Mouse (Mus musculus) MEL (cell line): ENCODE measurements around the gene Prpf40a.

Experiments
- CHD2 ChIP-seq: IDR thresholded peaks from 2 replicates; pipeline ENCODE4 v1.6.1; 2011; ENCODE audit warnings: low read length, improper control_type of control experiment
- CTCF ChIP-seq, 3 experiments: IDR thresholded peaks in 2 of 3; conservative IDR thresholded peaks in 1 of 3; 2 replicates each; pipeline ENCODE4 v1.5.1; 2011 to 2012; ENCODE audit warnings: low read length in 3 of 3, low read depth in 2 of 3, mild to moderate bottlenecking in 2 of 3, improper control_type of control experiment in 1 of 3, inconsistent platforms in 1 of 3, mixed read lengths in 1 of 3, moderate library complexity in 1 of 3; ENCODE audit not compliant: control insufficient read depth in 1 of 3, insufficient read depth in 1 of 3, poor library complexity in 1 of 3, severe bottlenecking in 1 of 3
- EP300 ChIP-seq, 2 experiments: IDR thresholded peaks; 2 replicates each; pipeline ENCODE4 v1.6.1; 2011; ENCODE audit warnings: improper control_type of control experiment in 2 of 2, low read length in 2 of 2, low read depth in 1 of 2, mild to moderate bottlenecking in 1 of 2
- GABPA ChIP-seq: IDR thresholded peaks from 2 replicates; pipeline ENCODE4 v1.6.1; 2012; ENCODE audit warnings: low read depth, mild to moderate bottlenecking, inconsistent platforms, low read length, improper control_type of control experiment, moderate library complexity
- GATA1 ChIP-seq: IDR thresholded peaks from 2 replicates; pipeline ENCODE4 v1.6.1; 2011; ENCODE audit warnings: low read depth, low read length, improper control_type of control experiment
- MAFK ChIP-seq: IDR thresholded peaks from 2 replicates; pipeline ENCODE4 v1.6.1; 2011; ENCODE audit warnings: low read depth, mild to moderate bottlenecking, low read length, improper control_type of control experiment, borderline replicate concordance
- MYC ChIP-seq: IDR thresholded peaks from 2 replicates; pipeline ENCODE4 v1.6.1; 2011; ENCODE audit warnings: low read depth, mild to moderate bottlenecking, low read length, improper control_type of control experiment, moderate library complexity
- POLR2A ChIP-seq, 2 experiments: IDR thresholded peaks; 2 replicates each; pipeline ENCODE4 v1.6.1; 2011 to 2012; ENCODE audit warnings: low read length in 2 of 2, mild to moderate bottlenecking in 2 of 2, control low read depth in 1 of 2, improper control_type of control experiment in 1 of 2, low read depth in 1 of 2, moderate library complexity in 1 of 2; ENCODE audit not compliant: control insufficient read depth in 1 of 2, insufficient read depth in 1 of 2, poor library complexity in 1 of 2
- POLR2AphosphoS2 ChIP-seq: IDR thresholded peaks from 2 replicates; pipeline ENCODE4 v1.6.1; 2011; ENCODE audit warnings: low read length, improper control_type of control experiment
- SIN3A ChIP-seq: IDR thresholded peaks from 2 replicates; pipeline ENCODE4 v1.6.1; 2012; ENCODE audit warnings: low read length, improper control_type of control experiment, inconsistent platforms
- SMC3 ChIP-seq: IDR thresholded peaks from 2 replicates; pipeline ENCODE4 v1.6.1; 2011; ENCODE audit warnings: low read depth, low read length, improper control_type of control experiment
- UBTF ChIP-seq: IDR thresholded peaks from 2 replicates; pipeline ENCODE4 v1.6.1; 2012; ENCODE audit warnings: low read depth, mild to moderate bottlenecking, inconsistent platforms, low read length, improper control_type of control experiment, moderate library complexity, borderline replicate concordance; ENCODE audit not compliant: insufficient read depth
- ZNF384 ChIP-seq: IDR thresholded peaks from 2 replicates; pipeline ENCODE4 v1.6.1; 2012; ENCODE audit warnings: low read depth, mild to moderate bottlenecking, inconsistent platforms, low read length, improper control_type of control experiment

GRCm38 (mm10) chr2:53085617-53086202, 105.4 kb downstream of the Prpf40a start:
- TF ChIP-seq MAFK (no peak), CTCF (IDR thresholded peaks at IDR 0.05 in 2 of 3, conservative IDR thresholded peaks at IDR 0.05 in 1 of 3; ENCODE audit: control insufficient read depth in 1 of 3, insufficient read depth in 1 of 3, low read depth in 2 of 3, low read length in 3 of 3, poor library complexity in 1 of 3, severe bottlenecking in 1 of 3) (peak; percentile 23 to 63 (median 52); a peak in 5 of 6 replicates), POLR2AphosphoS2 (no peak), POLR2A (IDR thresholded peaks at IDR 0.05; ENCODE audit: control insufficient read depth in 1 of 2, insufficient read depth in 1 of 2, low read depth in 1 of 2, low read length in 2 of 2, poor library complexity in 1 of 2) (no peak), GATA1 (no peak), GABPA (no peak), ZNF384 (no peak), SMC3 (peak; percentile 62), EP300 (IDR thresholded peaks at IDR 0.05; ENCODE audit: low read depth in 1 of 2, low read length in 2 of 2) (no peak), MYC (peak; percentile 95), CHD2 (no peak), UBTF (no peak), SIN3A (no peak)
